Mouse (Mus musculus) bone marrow, adult 2 months (tissue): ENCODE results near the gene Med24. TPM values are rescaled to one million over a fixed set of nuclear protein-coding genes. Genes with fewer than 3 reads are reported as not detected.

Experiments
- H3K27ac ChIP-seq: fragments of 200-500 bp; 2 replicates; pipeline ENCODE4 v1.5.1; 2012; ENCODE audit warnings: low read depth, mild to moderate bottlenecking, control low read depth, inconsistent platforms, low read length; ENCODE audit not compliant: control insufficient read depth, poor library complexity, insufficient read depth
- H3K4me1 ChIP-seq: fragments of 200-500 bp; 2 replicates; pipeline ENCODE4 v1.6.1; 2011; ENCODE audit warnings: low read length; ENCODE audit not compliant: control insufficient read depth, insufficient read depth
- H3K4me3 ChIP-seq: fragments of 200-500 bp; replicated peaks from 2 replicates; pipeline ENCODE3; 2011; ENCODE audit warnings: mild to moderate bottlenecking, low read depth, low read length, control low read depth; ENCODE audit not compliant: control insufficient read depth
- CTCF ChIP-seq: fragments of 200-500 bp; IDR thresholded peaks from 2 replicates; pipeline ENCODE4 v1.5.1; 2011; ENCODE audit warnings: low read length, control low read depth; ENCODE audit not compliant: control insufficient read depth, insufficient read depth
- POLR2A ChIP-seq: fragments of 200-500 bp; IDR thresholded peaks from 2 replicates; pipeline ENCODE4 v1.6.1; 2011; ENCODE audit warnings: low read depth, mild to moderate bottlenecking, control low read depth, low read length, borderline replicate concordance; ENCODE audit not compliant: control insufficient read depth
- WGBS: fragments of 180-500 bp; shearing (Covaris S2); methylation state at CpG from one replicate; pipeline ENCODE4 v1.1.7; 2018; 5-methylcytosine and 5-hydroxymethylcytosine counted together
- polyA plus RNA-seq: library from polyadenylated mRNA; stranded (reverse); fragments of >200 nt; gene quantifications from 2 replicates; pipeline ENCODE4 v1.2.4, GENCODE M21; 2011; ENCODE audit warnings: low replicate concordance; ENCODE audit not compliant: missing spikeins, insufficient read depth, insufficient read length

Med24 gene
- polyA plus RNA-seq, 1 experiment: 26.7 TPM

- Histone ChIP-seq H3K27ac (no peak overlapping the region), H3K4me3 (no peak overlapping the region), H3K4me1 (no peaks in the 10 kb centered on the region)
- TF ChIP-seq CTCF (peak; percentile 97), POLR2A (no peak)
- 22% methylated on average over 4 of the region's 4 CpGs for WGBS
Measured at GRCm38 (mm10) chr11:98699911-98700310, 29.3 kb downstream of the Med24 start.

- TF ChIP-seq CTCF: no peak
- TF ChIP-seq POLR2A: no peak
- Histone ChIP-seq H3K4me1 (no peaks in the 10 kb centered on the region), H3K4me3 (no peak overlapping the region), H3K27ac (no peak overlapping the region)
- WGBS: 82% methylated on average over 16 of the region's 16 CpGs
Measured at GRCm38 (mm10) chr11:98698849-98699640, 30.2 kb downstream of the Med24 start.

GRCm38 (mm10) chr11:98697225-98697624 lies 32.0 kb downstream of the Med24 start:
- H3K4me1 ChIP-seq: no peaks in the 10 kb centered on the region
- H3K4me3 ChIP-seq: no peak overlapping the region
- WGBS: 90% methylated on average over 12 of the region's 12 CpGs
- H3K27ac ChIP-seq: no peak overlapping the region
- no peak for TF ChIP-seq CTCF

- Histone ChIP-seq H3K27ac (no peak overlapping the region), H3K4me3 (no peak overlapping the region), H3K4me1 (no peaks in the 10 kb centered on the region)
- TF ChIP-seq POLR2A (no peak), CTCF (no peak)
- WGBS: 78% methylated on average over 14 of the region's 14 CpGs
Measured at GRCm38 (mm10) chr11:98696454-98697216, 32.6 kb downstream of the Med24 start.

GRCm38 (mm10) chr11:98695408-98695807 lies 33.8 kb downstream of the Med24 start:
- no peak for TF ChIP-seq CTCF
- no peak for TF ChIP-seq POLR2A
- no peaks in the 10 kb centered on the region for H3K4me1 ChIP-seq
- H3K27ac ChIP-seq: no peak overlapping the region
- no peak overlapping the region for H3K4me3 ChIP-seq
- WGBS: 83% methylated on average over 14 of the region's 14 CpGs

GRCm38 (mm10) chr11:98694301-98694700 lies 34.9 kb downstream of the Med24 start:
- H3K4me1 ChIP-seq: no peaks in the 10 kb centered on the region
- no peak for TF ChIP-seq CTCF
- TF ChIP-seq POLR2A: no peak
- WGBS: 88% methylated on average over 9 of the region's 9 CpGs

GRCm38 (mm10) chr11:98693746-98694145 lies 35.5 kb downstream of the Med24 start:
- no peak overlapping the region for H3K4me3 ChIP-seq
- 91% methylated on average over 9 of the region's 9 CpGs for WGBS
- TF ChIP-seq CTCF (no peak), POLR2A (no peak)
- H3K27ac ChIP-seq: no peak overlapping the region
- no peaks in the 10 kb centered on the region for H3K4me1 ChIP-seq

More at GRCm38 (mm10) chr11:98694301-98694700, 34.9 kb downstream of the Med24 start:
- no peak overlapping the region for H3K27ac ChIP-seq
- no peak overlapping the region for H3K4me3 ChIP-seq

GRCm38 (mm10) chr11:98693201-98693600 lies 36.0 kb downstream of the Med24 start:
- Histone ChIP-seq H3K4me1 (no peaks in the 10 kb centered on the region), H3K4me3 (no peak overlapping the region), H3K27ac (no peak overlapping the region)
- WGBS: 62% methylated on average over 13 of the region's 13 CpGs
- TF ChIP-seq CTCF: no peak
- no peak for TF ChIP-seq POLR2A
